Mouse (Mus musculus): Measurements from ENCODE around the gene Eif5a. TPM values are rescaled to one million over a fixed set of nuclear protein-coding genes. Genes with fewer than 3 reads are reported as not detected.

Eif5a gene
- polyA plus RNA-seq, 1 experiment from 2014 or later = 1,570 TPM

GRCm38 (mm10) chr11:69895291-69895690, 26.5 kb downstream of the Eif5a start, which contains the start of gene Acap1:
TSS of gene Acap1 (minus strand) at chr11:69895539.
- no peak within 1 kb of the TSS for H3K4me2 ChIP-seq (replicated peaks)
- no peak for ATAC-seq (ENCODE audit: insufficient number of reproducible peaks, low FRiP score, low TSS enrichment, low read depth)
- H3K9ac ChIP-seq = no peak within 1 kb of the TSS
- no peak within 1 kb of the TSS for H3K4me3 ChIP-seq (replicated peaks)
- H3K9me3 ChIP-seq (replicated peaks) = no peaks in the 10 kb centered on the region
- 68% methylated on average over 4 of the region's 4 CpGs for WGBS
- no peak within 1 kb of the TSS for H3K27ac ChIP-seq (replicated peaks)
- H3K36me3 ChIP-seq = no peaks in the 10 kb centered on the region
- peaks cover 12% of the 10 kb centered on the region for H3K4me1 ChIP-seq
- H3K27me3 ChIP-seq = no peaks in the 10 kb centered on the region

GRCm38 (mm10) chr11:69894671-69895070, 27.1 kb downstream of the Eif5a start:
- Histone ChIP-seq H3K4me1 (peaks cover 9% of the 10 kb centered on the region), H3K27me3 (no peaks in the 10 kb centered on the region), H3K36me3 (no peaks in the 10 kb centered on the region), H3K9ac (no peak overlapping the region), H3K27ac (replicated peaks) (no peak overlapping the region), H3K4me3 (replicated peaks) (no peak overlapping the region), H3K9me3 (replicated peaks) (no peaks in the 10 kb centered on the region), H3K4me2 (replicated peaks) (no peak overlapping the region)
- ATAC-seq (ENCODE audit: insufficient number of reproducible peaks, low FRiP score, low TSS enrichment, low read depth) = no peak
- WGBS = 67% methylated on average over 5 of the region's 5 CpGs

- H3K4me1 ChIP-seq = no peaks in the 10 kb centered on the region
- no peaks in the 10 kb centered on the region for H3K36me3 ChIP-seq
- H3K27me3 ChIP-seq = no peaks in the 10 kb centered on the region
- H3K9ac ChIP-seq = no peak overlapping the region
- WGBS = 70% methylated on average over 4 of the region's 4 CpGs
- no peak overlapping the region; the same call in 1 of the 2 replicates for H3K27ac ChIP-seq (replicated peaks)
- H3K9me3 ChIP-seq (replicated peaks) = no peaks in the 10 kb centered on the region
- H3K4me3 ChIP-seq (replicated peaks) = no peak overlapping the region
- ATAC-seq (ENCODE audit: insufficient number of reproducible peaks, low FRiP score, low TSS enrichment, low read depth) = no peak
- H3K4me2 ChIP-seq (replicated peaks) = no peak overlapping the region
Observed at GRCm38 (mm10) chr11:69891482-69891881, 30.3 kb downstream of the Eif5a start.

GRCm38 (mm10) chr11:69886907-69887635, 34.7 kb downstream of the Eif5a start:
- no peak overlapping the region for H3K4me2 ChIP-seq (replicated peaks)
- WGBS = 65% methylated on average over 8 of the region's 8 CpGs
- H3K4me3 ChIP-seq (replicated peaks) = no peak overlapping the region
- H3K9me3 ChIP-seq (replicated peaks) = no peaks in the 10 kb centered on the region
- H3K9ac ChIP-seq = no peak overlapping the region
- no peak for ATAC-seq (ENCODE audit: insufficient number of reproducible peaks, low FRiP score, low TSS enrichment, low read depth)
- H3K27ac ChIP-seq (replicated peaks) = no peak overlapping the region
- no peaks in the 10 kb centered on the region for H3K36me3 ChIP-seq
- H3K27me3 ChIP-seq = no peaks in the 10 kb centered on the region
- H3K4me1 ChIP-seq = 0 out of 2 replicates have a peak, but pooled peaks cover 4% of the 10 kb centered on the region

GRCm38 (mm10) chr11:69884663-69885062, 37.1 kb downstream of the Eif5a start:
- ATAC-seq (ENCODE audit: insufficient number of reproducible peaks, low FRiP score, low TSS enrichment, low read depth) = no peak
- H3K4me1 ChIP-seq = peaks cover 24% of the 10 kb centered on the region

GRCm38 (mm10) chr11:69884240-69884639, 37.5 kb downstream of the Eif5a start:
- H3K4me2 ChIP-seq (replicated peaks) = no peak overlapping the region
- no peaks in the 10 kb centered on the region for H3K27me3 ChIP-seq
- H3K9me3 ChIP-seq (replicated peaks) = no peaks in the 10 kb centered on the region
- H3K4me1 ChIP-seq = peaks cover 28% of the 10 kb centered on the region
- no peak overlapping the region for H3K9ac ChIP-seq
- H3K36me3 ChIP-seq = no peaks in the 10 kb centered on the region
- WGBS = 70% methylated on average over 9 of the region's 9 CpGs
- no peak for ATAC-seq (ENCODE audit: insufficient number of reproducible peaks, low FRiP score, low TSS enrichment, low read depth)
- no peak overlapping the region; the same call in 1 of the 2 replicates for H3K27ac ChIP-seq (replicated peaks)
- H3K4me3 ChIP-seq (replicated peaks) = no peak overlapping the region

More at GRCm38 (mm10) chr11:69884663-69885062, 37.1 kb downstream of the Eif5a start:
- WGBS = 75% methylated on average over 8 of the region's 8 CpGs
- Histone ChIP-seq H3K4me3 (replicated peaks) (no peak overlapping the region), H3K27me3 (no peaks in the 10 kb centered on the region), H3K27ac (replicated peaks) (no peak overlapping the region), H3K9ac (no peak overlapping the region), H3K4me2 (replicated peaks) (no peak overlapping the region), H3K9me3 (replicated peaks) (no peaks in the 10 kb centered on the region), H3K36me3 (no peaks in the 10 kb centered on the region)

GRCm38 (mm10) chr11:69883527-69884151, 38.1 kb downstream of the Eif5a start:
- H3K36me3 ChIP-seq = no peaks in the 10 kb centered on the region
- no peak overlapping the region for H3K4me2 ChIP-seq (replicated peaks)
- WGBS = 70% methylated on average over 8 of the region's 8 CpGs
- no peak overlapping the region for H3K4me3 ChIP-seq (replicated peaks)
- peak overlapping the region; percentile 58; the same call in 1 of the 2 replicates for H3K27ac ChIP-seq (replicated peaks)
- H3K9ac ChIP-seq = no peak overlapping the region
- no peaks in the 10 kb centered on the region for H3K9me3 ChIP-seq (replicated peaks)
- peaks cover 34% of the 10 kb centered on the region for H3K4me1 ChIP-seq
- H3K27me3 ChIP-seq = no peaks in the 10 kb centered on the region
- ATAC-seq (ENCODE audit: insufficient number of reproducible peaks, low FRiP score, low TSS enrichment, low read depth) = no peak

GRCm38 (mm10) chr11:69883066-69883465, 38.7 kb downstream of the Eif5a start:
- no peaks in the 10 kb centered on the region for H3K36me3 ChIP-seq
- H3K4me2 ChIP-seq (replicated peaks) = no peak overlapping the region
- H3K27ac ChIP-seq (replicated peaks) = peak overlapping the region; percentile 58; the same call in 1 of the 2 replicates
- no peak overlapping the region for H3K4me3 ChIP-seq (replicated peaks)
- no peaks in the 10 kb centered on the region for H3K27me3 ChIP-seq
- H3K9me3 ChIP-seq (replicated peaks) = no peaks in the 10 kb centered on the region
- 60% methylated on average over 4 of the region's 4 CpGs for WGBS
- H3K9ac ChIP-seq = no peak overlapping the region
- ATAC-seq (ENCODE audit: insufficient number of reproducible peaks, low FRiP score, low TSS enrichment, low read depth) = no peak
- peaks cover 40% of the 10 kb centered on the region for H3K4me1 ChIP-seq

- H3K4me3 ChIP-seq (replicated peaks) = peak overlapping the region; percentile 58
- H3K4me2 ChIP-seq (replicated peaks) = peak overlapping the region; percentile 88
- peak overlapping the region; percentile 58; the same call in 1 of the 2 replicates for H3K9ac ChIP-seq
- no peaks in the 10 kb centered on the region for H3K9me3 ChIP-seq (replicated peaks)
- ATAC-seq (ENCODE audit: insufficient number of reproducible peaks, low FRiP score, low TSS enrichment, low read depth) = no peak
- H3K27me3 ChIP-seq = no peaks in the 10 kb centered on the region
- H3K36me3 ChIP-seq = no peaks in the 10 kb centered on the region
- H3K4me1 ChIP-seq = peaks cover 50% of the 10 kb centered on the region
- WGBS = 57% methylated on average over 21 of the region's 21 CpGs
- peak overlapping the region; percentile 94 for H3K27ac ChIP-seq (replicated peaks)
Observed at GRCm38 (mm10) chr11:69881787-69882670, 39.7 kb downstream of the Eif5a start.

- peak within 1 kb of the TSS; percentile 58 for H3K4me3 ChIP-seq (replicated peaks)
- peak within 1 kb of the TSS; percentile 88 for H3K4me2 ChIP-seq (replicated peaks)
- no peaks in the 10 kb centered on the region for H3K27me3 ChIP-seq
- under 1% methylated on average over 46 of the region's 46 CpGs for WGBS
- H3K9me3 ChIP-seq (replicated peaks) = no peaks in the 10 kb centered on the region
- ATAC-seq (ENCODE audit: insufficient number of reproducible peaks, low FRiP score, low TSS enrichment, low read depth) = peak; percentile 85
- H3K9ac ChIP-seq = peak within 1 kb of the TSS; percentile 58
- H3K27ac ChIP-seq (replicated peaks) = peak within 1 kb of the TSS; percentile 94
- H3K4me1 ChIP-seq = peaks cover 60% of the 10 kb centered on the region
- H3K36me3 ChIP-seq = no peaks in the 10 kb centered on the region
Observed at GRCm38 (mm10) chr11:69880853-69881603, 40.7 kb downstream of the Eif5a start, which contains the start of gene Kctd11. TSS of gene Kctd11 (minus strand) at chr11:69881406.

Measured in embryonic facial prominence, embryonic 15.5 days (tissue).